Mouse (Mus musculus) 3134 (cell line): ENCODE measurements around the gene Zcchc3.
A peak's percentile ranks its signal among the peaks of the same experiment; 100 is the strongest.

Experiments
- DNase-seq: peaks from one replicate; pipeline ENCODE4 v3.0.0-alpha.2; 2011; ENCODE audit warnings: low spot score; ENCODE audit not compliant: insufficient read length; ENCODE audit errors: extremely low read depth

The Zcchc3 gene

DNA sequence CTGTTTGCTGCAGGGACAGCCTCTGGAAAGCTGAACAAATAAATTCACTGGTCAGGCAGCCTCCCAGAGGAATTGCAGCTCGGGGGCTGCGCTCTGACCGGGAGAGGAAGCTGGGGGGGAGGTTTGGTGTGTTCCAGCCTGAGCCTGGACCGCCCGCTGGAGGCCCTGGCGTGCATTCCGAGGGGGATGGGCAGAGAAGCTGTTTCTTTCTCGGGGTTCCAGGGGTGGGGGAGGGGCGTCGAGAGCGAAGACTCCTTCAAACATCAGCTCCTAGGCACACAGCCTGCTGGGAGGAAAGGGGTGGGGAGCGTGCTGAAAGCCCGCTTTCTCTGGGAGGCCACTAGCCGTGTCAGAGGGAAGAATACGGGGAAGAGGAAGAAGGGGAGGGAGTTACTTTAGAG, 3.9 kb downstream of the Zcchc3 start:
- no peak for DNase-seq

DNA sequence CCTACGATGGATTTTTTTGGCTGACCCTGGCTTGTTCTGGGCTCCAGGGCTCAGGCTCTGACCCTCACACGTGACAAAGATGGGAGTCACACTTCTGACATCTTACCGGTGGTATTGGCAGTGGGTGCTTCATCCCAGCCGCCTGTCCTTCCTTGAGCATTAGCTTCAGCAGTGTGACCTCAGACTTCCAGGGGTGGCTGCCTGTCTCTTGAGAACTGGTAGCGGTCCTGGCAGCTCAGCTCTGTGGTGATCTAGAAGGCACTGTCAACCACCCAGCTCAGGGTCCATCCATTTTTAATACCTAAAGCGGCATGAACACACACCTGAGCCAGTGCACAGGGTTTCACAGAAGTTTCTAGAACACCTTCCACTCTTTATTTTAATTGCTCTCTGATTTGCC, 5.0 kb downstream of the Zcchc3 start:
- DNase-seq: no peak

DNA sequence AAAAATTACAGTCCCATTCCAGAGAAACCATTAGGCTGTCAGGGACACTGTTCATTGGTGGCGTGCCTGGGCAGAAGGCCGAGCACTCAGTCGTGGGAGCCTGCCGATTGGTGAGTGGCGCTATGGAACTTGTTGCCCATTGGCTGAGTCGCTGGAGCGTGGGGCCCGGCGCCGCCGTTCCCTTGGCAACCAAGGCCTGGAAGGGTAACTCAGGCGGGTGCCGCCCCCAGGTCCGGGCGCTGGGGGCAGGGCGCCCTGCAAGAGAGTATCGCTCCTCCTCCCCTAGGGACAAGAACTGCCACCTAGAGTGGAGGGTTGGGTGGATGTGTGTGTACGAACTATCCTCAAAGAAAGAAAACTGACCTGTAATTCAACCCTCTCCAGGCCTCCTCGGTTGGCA, 8.7 kb downstream of the Zcchc3 start:
- DNase-seq: peak; percentile 91

DNA sequence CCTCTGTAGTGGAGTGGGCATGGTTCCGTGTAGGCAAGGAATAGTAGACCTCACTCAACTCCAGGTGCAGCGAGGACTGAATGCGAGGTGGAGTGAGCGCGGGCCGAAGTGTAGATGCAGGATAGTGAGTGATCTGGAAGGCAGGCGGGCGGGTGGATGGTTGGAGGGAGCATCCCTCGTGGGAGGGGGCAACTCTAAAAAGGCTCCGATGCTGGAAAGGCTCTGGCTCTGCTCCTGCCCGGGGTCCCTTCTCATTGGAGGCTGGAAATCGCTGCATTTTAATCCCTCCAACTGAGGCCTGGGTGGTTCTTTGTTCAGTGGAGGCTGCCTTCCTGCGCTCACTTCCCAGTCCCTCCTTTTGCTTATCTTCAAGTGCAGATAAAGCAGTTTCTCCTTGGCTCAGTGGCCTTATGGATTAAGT, 15.7 kb downstream of the Zcchc3 start:
- DNase-seq: no peak

DNA sequence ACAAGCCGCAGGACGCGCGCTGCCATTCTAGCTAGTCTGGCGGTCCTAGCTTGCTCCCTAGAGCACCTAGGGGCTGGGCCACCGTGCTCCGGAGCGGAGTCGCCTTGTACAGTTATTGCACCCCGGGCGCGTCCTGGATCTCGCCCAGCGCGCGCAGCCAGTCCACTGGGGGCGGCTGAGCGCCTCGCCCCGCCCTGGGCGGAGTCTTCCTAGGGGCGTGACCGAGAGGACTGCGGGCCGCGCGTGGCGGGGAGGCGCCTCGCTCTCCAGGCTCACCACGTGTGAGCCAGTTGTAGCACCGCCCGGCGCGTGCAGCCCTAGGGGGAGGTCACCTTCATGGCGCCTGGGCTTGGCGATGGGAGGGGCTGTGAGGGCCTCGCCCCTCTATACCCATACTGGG, 16.1 kb downstream of the Zcchc3 start:
- DNase-seq: peak; percentile 95

DNA sequence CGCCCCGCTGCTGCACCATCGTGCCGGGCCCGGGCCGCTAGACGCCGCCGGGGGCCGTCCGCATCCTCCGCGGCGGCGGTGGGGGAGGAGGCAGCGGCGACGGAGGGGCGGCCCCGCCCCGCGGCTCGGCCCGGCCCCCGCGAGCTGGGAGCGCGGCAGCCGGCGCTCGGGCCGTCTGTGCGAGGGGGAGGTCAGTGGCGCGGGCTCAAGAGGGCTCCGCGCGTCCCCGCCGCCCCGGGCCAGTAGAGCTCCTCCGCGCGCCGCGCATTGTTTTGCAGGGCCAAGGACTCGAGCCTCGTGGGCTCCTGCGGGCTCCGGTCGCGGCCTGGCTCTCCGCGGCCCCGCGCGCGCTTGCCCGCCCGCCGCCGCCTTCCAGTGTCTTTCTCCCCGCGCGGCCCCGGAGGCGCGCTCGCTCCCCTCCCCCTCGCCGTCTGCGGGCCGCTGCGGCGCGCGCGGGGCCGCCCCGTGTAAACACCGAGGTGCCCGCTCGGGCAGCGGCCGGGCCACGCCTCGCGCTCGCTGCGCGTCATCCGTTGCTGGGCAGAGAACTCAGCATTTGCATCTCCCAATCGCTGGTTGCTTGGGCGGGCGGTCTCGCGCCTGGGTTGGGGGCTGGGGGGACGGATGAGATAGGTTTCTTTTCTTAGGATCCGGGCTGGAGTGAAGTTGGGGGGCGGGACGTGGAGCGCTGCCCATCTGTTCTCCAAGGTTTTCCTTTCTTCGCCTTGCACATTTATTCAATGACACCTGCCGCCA, 17.0 kb downstream of the Zcchc3 start, which contains the start of gene Sox12:
Sox12 (minus strand) TSS at position 384 of the 756 bp plus-strand sequence.
- DNase-seq: peak; percentile 94

DNA sequence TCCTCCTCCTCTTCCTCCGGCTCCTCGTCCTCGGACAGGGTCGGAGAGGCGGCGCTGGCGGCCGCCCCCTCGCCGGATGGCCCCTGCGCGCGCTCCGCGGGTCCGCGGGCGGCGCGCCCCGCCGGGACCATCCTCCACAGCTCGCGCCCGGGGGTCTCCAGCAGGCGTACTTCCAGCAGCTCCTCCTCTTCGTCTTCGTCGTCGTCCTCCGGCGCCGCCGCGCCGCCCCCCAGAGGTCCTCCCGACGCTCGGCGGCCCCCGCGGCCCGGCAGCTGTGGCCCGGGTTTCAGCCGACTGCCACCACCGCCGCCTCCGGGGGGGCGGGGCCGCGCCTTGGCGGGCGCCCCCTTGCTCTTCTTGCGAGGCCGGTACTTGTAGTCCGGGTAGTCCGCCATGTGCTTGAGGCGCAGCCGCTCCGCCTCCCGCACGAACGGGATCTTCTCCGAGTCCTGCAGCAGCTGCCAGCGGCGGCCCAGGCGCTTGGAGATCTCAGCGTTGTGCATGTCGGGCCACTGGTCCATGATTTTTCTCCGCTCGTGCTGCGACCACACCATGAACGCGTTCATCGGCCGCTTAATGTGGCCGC, 17.7 kb downstream of the Zcchc3 start:
- peak; percentile 91 for DNase-seq

DNA sequence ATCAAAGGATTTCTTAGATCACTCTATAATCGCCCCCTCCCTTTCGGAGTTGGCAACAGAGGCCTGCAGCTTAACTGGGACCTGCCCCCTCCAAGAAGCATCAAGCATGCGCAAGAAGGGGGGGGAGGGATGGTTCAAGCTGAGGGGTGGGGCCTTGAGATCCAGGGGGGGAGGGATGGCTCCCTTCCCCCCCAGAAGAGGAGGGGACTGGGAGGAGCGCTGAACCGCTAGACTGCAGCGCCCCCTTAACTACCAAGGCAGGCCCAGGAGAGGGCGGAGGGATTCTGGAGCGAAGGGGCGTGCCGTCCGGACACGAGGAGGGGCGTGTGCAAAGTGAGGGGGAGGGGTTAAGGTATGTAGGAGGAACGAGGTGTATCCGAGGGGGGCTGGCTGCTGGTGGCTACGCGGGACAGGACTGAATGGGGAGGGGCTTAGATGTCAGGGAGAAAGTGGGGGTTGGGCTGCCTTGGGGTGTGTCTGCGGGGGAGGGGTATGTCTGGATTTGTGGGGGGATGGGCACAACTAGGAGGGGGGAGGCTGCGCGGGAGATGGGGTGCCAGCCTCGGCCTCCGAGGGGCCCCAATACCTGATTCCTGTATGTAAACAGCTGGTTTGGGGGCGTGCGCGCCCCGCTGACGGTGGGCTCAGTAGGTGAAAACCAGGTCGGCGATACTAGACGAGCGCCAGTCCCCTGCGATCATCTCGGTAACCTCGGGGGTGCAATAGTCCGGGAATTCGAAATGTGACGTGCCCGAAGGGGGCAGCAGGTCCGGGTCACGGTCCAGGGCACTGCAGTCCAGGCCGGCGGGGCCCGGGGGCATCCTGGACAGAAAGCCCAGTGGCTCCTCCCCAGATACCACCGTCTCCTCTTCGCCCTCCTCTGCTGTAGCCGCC, 18.5 kb downstream of the Zcchc3 start:
- peak; percentile 90 for DNase-seq

DNA sequence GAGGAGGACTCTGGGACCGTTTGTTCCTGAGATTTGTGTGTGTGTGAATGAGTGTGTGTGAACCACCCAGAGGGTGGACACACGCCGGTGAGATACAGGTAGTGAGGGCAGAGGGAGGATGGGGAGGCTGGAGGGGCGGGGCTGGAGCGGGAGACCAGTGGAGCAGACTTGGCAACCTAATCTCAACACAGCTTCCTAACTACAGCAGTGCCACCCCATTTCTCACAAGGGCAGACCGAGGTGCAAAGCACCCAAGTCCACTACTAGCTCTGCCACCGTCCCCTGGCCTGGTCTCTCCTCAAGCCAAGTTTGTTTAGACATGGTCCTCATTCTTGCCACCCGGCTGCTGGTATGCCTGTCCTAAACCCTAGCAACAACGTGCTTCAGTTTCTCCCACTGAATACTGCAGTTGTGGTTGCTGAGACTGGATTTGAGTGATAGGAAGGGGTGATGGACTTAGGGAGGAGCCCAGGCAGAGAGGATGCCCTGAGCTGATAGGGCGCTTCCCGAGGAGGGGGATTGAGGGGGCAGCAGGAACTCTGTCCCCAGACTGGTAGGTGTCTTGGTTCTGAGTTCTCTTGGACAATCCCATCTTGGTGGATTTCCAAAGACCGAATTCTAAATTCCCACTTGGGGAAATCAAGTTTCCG, 19.4 kb downstream of the Zcchc3 start:
- DNase-seq: no peak

DNA sequence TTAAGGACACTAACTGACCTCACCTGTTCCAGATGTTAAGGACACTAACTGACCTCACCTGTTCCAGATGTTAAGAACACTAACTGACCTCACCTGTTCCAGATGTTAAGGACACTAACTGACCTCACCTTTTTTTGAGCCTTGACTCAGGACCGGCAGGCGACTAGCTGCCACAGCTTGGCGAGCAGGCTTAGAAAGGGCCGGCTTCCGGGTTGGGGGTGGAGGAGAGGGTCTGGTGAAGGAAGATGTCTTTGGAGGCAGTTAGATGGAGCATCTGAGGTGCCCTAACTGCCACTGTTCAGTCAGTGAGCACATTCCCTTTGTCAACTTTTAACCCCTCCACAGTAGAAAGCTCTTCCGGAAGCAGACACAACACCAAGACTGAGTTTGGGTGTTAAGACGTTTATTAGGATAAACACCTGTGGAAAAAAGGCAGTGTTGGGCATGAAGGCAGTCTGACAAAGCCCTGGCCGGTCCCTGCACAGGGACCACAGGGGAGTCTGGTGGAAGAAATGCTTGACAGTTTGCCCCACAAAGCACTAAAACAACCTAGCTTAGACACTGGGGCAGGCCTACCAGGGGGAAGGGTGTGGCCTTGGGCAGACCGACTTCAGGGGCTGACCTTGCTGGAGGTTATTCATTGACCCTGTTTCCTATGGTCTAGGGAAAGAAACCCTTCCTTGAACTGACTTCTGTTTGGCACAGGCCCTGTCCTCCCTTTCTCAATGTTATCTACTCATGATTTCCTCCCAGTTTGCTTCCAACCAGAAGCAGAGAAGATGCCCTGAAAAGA, 21.4 kb downstream of the Zcchc3 start:
- no peak for DNase-seq

DNA sequence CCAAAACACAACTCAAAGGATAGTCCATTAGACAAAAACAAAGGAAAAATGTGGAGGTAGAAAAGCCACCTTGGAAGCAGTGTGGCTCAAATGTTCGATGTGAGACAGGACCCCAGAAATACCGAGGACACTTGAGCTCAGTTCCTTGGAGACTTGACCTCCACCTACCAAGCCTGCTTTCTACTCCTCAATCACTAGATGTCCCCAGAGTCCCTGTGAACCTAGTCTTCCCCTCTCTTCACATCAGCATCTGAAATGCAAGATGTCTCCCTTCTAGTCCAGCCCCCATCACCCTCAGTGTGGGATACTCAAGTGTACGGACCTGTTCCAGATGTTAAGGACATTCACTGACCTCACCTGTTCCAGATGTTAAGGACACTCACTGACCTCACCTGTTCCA, 22.0 kb downstream of the Zcchc3 start:
- DNase-seq: no peak

DNA sequence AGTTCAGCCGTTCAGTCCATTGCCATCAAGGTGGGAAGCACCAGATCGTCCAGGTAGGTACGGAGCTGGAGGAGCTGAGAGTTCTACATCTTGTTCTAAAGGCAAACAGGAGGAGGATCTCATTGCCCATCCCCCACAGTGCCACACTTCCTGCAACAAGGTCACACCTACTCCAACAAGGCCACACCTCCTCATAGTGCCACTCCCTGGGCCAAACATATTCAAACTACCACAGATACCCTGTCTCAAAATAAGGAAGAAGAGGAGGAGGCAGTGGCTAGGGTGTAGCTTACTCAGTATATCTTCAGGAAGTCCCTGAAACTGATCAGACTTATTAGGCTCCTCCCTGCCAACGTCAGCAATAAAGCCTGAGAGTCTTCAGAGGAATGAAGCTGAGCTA, 30.6 kb downstream of the Zcchc3 start:
- DNase-seq: no peak

DNA sequence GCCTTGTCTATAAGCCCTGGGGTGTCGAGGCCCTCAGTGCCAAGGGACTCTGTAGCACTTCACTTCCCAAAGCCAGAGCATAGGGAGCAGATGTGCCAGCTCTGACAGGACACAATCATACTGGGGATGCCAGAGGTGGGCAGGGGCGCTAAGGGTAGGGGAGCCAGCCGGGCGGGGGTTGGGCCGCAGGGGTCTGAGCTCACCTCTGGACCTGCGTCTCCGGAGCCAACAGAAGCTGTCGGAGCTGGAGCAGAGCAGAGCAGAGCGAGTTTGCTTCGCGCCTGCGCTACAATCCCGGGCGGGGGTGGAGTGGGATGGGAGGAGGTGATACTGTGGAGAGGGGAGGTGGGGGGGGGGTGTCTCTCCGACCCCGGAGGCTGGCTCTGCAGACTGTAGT, 38.5 kb downstream of the Zcchc3 start, which contains the start of gene Nrsn2:
Nrsn2 (minus strand) TSS at position 294 of the 397 bp plus-strand sequence.
- no peak for DNase-seq

DNA sequence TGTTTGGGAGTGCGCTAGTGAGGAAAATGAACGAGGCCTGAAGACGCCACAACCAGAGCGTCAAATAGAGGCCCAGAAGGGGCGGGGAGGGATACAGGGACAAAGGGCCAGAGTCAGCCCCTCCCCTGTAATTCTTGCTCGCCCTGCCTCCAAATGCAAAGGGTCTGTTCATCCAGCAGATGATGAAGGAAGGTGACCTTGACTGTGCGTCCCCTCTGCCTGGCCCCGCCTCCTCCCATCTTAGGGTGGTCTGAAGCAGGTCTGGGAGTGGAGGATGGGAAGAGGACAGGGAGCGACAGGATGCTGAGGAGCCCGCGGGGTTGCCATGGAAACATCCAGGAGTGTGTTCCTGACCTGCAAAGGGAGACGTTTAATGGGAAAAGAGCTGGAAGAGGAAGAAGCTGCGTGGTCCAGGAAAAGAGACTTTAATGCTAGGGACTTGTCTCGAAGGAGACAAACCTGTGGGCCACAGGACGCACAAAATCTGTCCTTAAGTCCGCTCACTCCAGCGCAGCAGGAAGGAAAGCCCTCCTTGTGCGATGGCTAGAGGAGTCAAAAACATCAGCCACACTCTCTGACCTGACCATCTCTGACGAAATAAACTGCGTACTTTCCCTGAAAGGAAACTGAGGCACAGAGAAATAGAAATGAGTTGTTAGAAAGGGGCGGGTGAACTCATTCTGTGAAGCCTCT, 39.0 kb downstream of the Zcchc3 start:
- DNase-seq: no peak

DNA sequence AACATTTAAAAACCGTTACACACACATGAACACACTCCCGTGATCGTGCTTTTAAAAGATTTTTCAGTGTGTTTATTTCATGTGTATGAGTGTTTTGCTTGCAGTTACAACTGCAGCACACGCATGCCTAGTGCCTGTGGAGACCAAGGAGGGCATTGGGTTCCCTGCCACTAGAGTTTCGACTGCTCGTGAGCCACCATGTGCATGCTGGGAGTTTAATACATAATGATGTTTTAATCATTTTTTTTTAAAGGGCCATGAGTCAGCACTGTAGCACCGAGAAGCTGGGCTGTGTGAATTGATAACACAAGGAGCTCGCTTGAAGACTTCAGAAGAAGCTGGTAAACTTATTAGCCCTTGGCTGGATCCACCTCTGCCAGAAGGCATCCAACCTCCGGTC, 41.3 kb downstream of the Zcchc3 start:
- DNase-seq: no peak

DNA sequence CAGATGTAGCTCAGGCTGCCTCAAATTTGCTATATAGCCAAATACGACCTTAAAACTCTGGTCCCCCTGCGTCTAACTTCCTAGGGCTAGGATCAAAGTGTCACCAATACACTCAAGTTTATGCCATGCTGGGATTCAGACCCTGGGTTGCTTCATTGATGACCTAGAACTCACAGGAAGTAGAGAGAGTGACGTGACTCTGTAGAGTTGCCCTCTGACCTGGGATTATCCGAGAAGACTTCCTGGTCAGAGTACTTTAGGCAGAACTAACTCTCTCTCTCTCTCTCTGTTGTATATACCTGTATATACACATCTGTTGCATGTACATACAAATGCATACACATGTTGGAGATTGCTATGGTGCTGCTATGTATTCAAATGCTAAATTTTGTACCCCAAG, 42.2 kb downstream of the Zcchc3 start:
- no peak for DNase-seq

DNA sequence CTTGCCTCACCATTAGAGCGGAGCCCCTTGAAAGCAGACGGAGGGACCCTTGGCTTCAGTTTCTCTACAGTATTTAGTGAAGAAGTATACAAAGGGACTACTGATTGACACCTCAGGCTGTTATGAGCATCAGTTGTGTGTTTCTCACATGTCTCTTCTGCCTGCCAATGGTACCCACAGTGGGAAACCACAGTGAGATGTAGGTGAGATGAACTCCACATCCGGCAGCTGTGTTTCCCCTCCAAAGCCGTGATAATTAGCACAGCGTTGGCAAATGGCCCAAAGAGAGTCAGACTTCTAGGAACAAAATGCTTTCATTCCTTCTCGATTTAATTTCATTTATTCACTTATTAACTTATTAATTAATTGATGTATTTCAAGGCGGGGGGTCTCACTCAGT, 42.7 kb downstream of the Zcchc3 start:
- DNase-seq: no peak

DNA sequence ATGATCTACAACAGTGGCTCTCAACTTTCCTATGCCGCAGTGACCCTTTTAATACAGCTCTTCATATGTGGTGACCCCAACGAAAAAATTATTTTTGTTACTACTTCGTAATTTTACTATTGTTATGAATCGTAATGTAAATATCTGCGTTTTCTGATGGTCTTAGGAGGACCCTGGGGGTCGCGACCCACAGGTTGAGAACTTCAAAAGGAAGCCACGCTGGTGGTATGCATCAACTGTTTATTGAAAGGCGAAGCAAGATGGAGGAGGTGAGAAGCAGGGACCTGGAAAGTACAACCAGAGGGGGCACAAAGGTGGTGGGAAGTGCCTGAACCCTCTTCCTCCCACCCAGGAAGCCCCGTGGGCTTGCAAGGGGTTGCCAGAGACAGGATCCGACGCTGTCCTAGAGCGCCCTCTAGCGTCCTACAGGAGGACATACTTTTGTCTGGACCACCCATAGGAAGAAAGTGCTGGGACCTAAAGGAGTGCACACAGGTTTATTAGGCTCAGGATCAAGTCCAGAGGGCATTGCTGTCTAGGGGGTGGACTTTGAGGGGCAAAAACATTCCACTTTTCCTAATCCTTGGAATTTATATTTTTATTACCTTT, 46.2 kb downstream of the Zcchc3 start:
- DNase-seq: peak; percentile 41

DNA sequence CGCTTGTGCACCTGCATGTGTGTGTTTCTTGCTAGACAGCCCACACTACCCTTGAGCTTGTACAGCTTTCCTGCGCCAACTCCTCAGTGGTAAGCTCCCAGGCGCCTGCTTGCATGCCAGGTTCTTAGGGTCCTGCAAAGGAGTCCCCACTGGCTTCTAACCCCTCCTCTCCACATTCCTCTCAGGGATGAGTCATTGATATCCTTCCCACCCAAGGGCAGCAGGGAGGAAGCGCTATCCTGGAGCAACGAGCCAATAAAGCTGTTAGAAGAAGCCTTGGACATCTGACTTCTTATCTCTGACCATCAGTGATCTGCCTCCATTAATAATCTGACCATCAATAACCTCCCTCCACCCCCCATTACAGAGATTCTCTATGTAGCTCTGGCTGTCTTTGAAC, 46.9 kb downstream of the Zcchc3 start:
- DNase-seq: no peak
